Mouse (Mus musculus): ENCODE measurements around the gene Mapk8ip3. TPM values are rescaled to one million over a fixed set of nuclear protein-coding genes. Genes with fewer than 3 reads are reported as not detected.

The Mapk8ip3 gene
- total and polyA plus RNA-seq, 3 experiments, result 60.0 to 74.4 (median 67.9) TPM

GRCm38 (mm10) chr17:24899153-24899552, 37.6 kb downstream of the Mapk8ip3 start:
- no peaks in the 10 kb centered on the region for H3K27me3 ChIP-seq (ENCODE audit: control insufficient read depth, insufficient read depth, low read length)
- peaks cover 3% of the 10 kb centered on the region for H3K4me1 ChIP-seq (ENCODE audit: control insufficient read depth, insufficient read depth, low read length)
- H3K36me3 ChIP-seq (ENCODE audit: control insufficient read depth, insufficient read depth, low read length), result no peaks in the 10 kb centered on the region
- intact Hi-C loops (cut with DNase I), result no loop called here
- no peaks in the 10 kb centered on the region for H3K79me2 ChIP-seq (replicated peaks; ENCODE audit: control insufficient read depth, insufficient read depth, low read length)
- H3K9ac ChIP-seq (ENCODE audit: low read depth, low read length), result no peak overlapping the region
- peak overlapping the region; percentile 46 for H3K27ac ChIP-seq
- 56% methylated on average over 5 of the region's 5 CpGs for WGBS
- TF ChIP-seq EP300 (IDR thresholded peaks at IDR 0.05; ENCODE audit: insufficient read depth, low read depth, low read length), result peak; percentile 48; the same call in 1 of the 2 replicates
- no peak for TF ChIP-seq POLR2A (IDR thresholded peaks at IDR 0.05; ENCODE audit: insufficient read depth, low read depth, low read length)
- TF ChIP-seq CTCF (IDR thresholded peaks at IDR 0.05), result peak; percentile 7; the same call in 1 of the 2 replicates
- no peak overlapping the region for H3K4me3 ChIP-seq
- DNase-seq, result peak; percentile 46 to 70

DNA sequence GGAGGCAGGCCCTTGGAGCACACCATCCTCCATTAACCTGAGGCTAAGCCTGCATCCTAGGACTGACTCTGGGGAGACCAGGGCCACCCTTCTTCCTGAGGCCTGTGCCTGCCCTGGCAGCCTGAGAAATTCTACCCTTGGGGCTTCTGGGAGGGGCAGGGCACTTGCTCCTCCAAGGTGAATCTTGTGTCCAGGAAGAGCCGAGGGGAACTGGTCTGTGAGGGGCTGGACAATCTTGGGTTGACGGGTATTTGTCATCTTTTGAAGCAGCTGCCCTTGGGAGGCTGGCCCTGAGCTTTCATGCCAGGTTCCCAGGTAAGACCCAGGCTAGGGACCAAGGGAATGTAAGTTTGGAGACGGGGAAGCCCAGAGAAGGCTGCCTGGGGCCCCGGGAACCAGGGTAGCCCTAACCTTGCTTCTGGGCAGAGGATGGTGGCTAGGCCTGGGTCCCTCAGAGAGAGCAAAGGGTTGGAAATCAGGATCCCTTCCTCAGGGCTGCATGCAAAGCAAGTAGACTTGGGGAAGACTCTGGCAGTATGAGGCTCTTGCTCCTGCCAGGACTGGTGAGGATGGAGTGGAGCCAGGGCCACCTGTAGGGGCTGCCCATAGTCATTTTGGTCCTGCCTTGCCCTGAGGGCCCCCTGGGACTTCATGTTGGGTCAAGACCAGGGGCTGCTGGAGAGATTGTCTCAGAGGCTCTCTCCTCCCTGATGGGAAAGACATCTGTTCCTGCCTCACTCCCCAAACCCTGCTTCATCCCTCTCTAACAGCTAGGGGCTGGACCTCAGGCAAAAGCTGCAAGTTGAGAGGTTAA, 38.5 kb downstream of the Mapk8ip3 start:
- Histone ChIP-seq H3K36me3 (ENCODE audit: control insufficient read depth, insufficient read depth, low read length) (no peaks in the 10 kb centered on the region), H3K79me2 (replicated peaks; ENCODE audit: control insufficient read depth, insufficient read depth, low read length) (no peaks in the 10 kb centered on the region), H3K4me3 (no peak overlapping the region), H3K27me3 (ENCODE audit: control insufficient read depth, insufficient read depth, low read length) (no peaks in the 10 kb centered on the region), H3K4me1 (ENCODE audit: control insufficient read depth, insufficient read depth, low read length) (peaks cover 3% of the 10 kb centered on the region), H3K9ac (ENCODE audit: low read depth, low read length) (no peak overlapping the region), H3K27ac (peak overlapping the region; percentile 46)
- WGBS, result 84% methylated on average over 4 of the region's 4 CpGs
- peak in 1 of 2 experiments; percentile 33 for DNase-seq
- TF ChIP-seq EP300 (IDR thresholded peaks at IDR 0.05; ENCODE audit: insufficient read depth, low read depth, low read length) (no peak), POLR2A (IDR thresholded peaks at IDR 0.05; ENCODE audit: insufficient read depth, low read depth, low read length) (no peak), CTCF (IDR thresholded peaks at IDR 0.05) (no peak)
- intact Hi-C loops (cut with DNase I), result no loop called here

DNA sequence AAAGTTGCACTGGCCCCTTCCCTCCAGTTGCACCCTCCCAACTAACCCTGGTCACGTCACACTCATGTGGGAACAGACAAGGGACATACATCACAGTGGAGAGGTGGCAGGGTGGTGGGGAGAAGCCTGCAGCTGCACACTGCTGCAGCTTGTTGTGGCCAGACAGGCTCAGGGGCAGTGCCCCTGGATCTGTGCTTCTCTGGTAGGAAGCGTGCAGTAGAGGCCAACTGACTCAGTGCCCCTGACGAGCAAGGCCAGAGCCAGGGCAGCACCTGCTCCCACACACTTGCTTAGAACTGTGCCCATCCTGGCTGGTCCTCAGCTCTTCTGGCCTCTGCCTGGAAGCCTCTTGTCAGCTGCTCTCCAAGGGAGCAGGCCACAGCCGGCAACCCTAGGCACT, 39.2 kb downstream of the Mapk8ip3 start:
- DNase-seq, result no peak
- peaks cover 3% of the 10 kb centered on the region for H3K4me1 ChIP-seq (ENCODE audit: control insufficient read depth, insufficient read depth, low read length)
- 86% methylated on average over 4 of the region's 4 CpGs for WGBS
- H3K9ac ChIP-seq (ENCODE audit: low read depth, low read length), result no peak overlapping the region
- TF ChIP-seq POLR2A (IDR thresholded peaks at IDR 0.05; ENCODE audit: insufficient read depth, low read depth, low read length), result no peak
- no peak for TF ChIP-seq EP300 (IDR thresholded peaks at IDR 0.05; ENCODE audit: insufficient read depth, low read depth, low read length)
- TF ChIP-seq CTCF (IDR thresholded peaks at IDR 0.05), result no peak
- H3K36me3 ChIP-seq (ENCODE audit: control insufficient read depth, insufficient read depth, low read length), result no peaks in the 10 kb centered on the region
- no peaks in the 10 kb centered on the region for H3K27me3 ChIP-seq (ENCODE audit: control insufficient read depth, insufficient read depth, low read length)
- intact Hi-C loops (cut with DNase I), result no loop called here
- no peak overlapping the region for H3K4me3 ChIP-seq
- H3K27ac ChIP-seq, result no peak overlapping the region
- H3K79me2 ChIP-seq (replicated peaks; ENCODE audit: control insufficient read depth, insufficient read depth, low read length), result no peaks in the 10 kb centered on the region

GRCm38 (mm10) chr17:24896993-24897269, 39.8 kb downstream of the Mapk8ip3 start:
- Histone ChIP-seq H3K4me1 (ENCODE audit: control insufficient read depth, insufficient read depth, low read length) (peaks cover 3% of the 10 kb centered on the region), H3K27ac (peak overlapping the region; percentile 92), H3K36me3 (ENCODE audit: control insufficient read depth, insufficient read depth, low read length) (no peaks in the 10 kb centered on the region), H3K79me2 (replicated peaks; ENCODE audit: control insufficient read depth, insufficient read depth, low read length) (no peaks in the 10 kb centered on the region), H3K27me3 (ENCODE audit: control insufficient read depth, insufficient read depth, low read length) (no peaks in the 10 kb centered on the region), H3K4me3 (peak overlapping the region; percentile 93), H3K9ac (ENCODE audit: low read depth, low read length) (peak overlapping the region; percentile 71)
- intact Hi-C loops (cut with DNase I), result no loop called here
- 51% methylated on average over 11 of the region's 11 CpGs for WGBS
- TF ChIP-seq EP300 (IDR thresholded peaks at IDR 0.05; ENCODE audit: insufficient read depth, low read depth, low read length), result 0 out of 2 replicates have a peak, but pooled peaks have one; percentile 13
- TF ChIP-seq CTCF (IDR thresholded peaks at IDR 0.05), result no peak
- TF ChIP-seq POLR2A (IDR thresholded peaks at IDR 0.05; ENCODE audit: insufficient read depth, low read depth, low read length), result no peak
- no peak for DNase-seq

GRCm38 (mm10) chr17:24896241-24896992, 40.4 kb downstream of the Mapk8ip3 start, which contains the start of gene Nme3:
Gene Nme3, plus strand, starts transcription at chr17:24896500.
- intact Hi-C loops (cut with DNase I), result no loop called here
- TF ChIP-seq EP300 (IDR thresholded peaks at IDR 0.05; ENCODE audit: insufficient read depth, low read depth, low read length) (no peak), POLR2A (IDR thresholded peaks at IDR 0.05; ENCODE audit: insufficient read depth, low read depth, low read length) (peak; percentile 47; the same call in 1 of the 2 replicates), CTCF (IDR thresholded peaks at IDR 0.05) (peak; percentile 17; the same call in 1 of the 2 replicates)
- no peaks in the 10 kb centered on the region for H3K79me2 ChIP-seq (replicated peaks; ENCODE audit: control insufficient read depth, insufficient read depth, low read length)
- H3K4me3 ChIP-seq, result peak within 1 kb of the TSS; percentile 93
- H3K9ac ChIP-seq (ENCODE audit: low read depth, low read length), result peak within 1 kb of the TSS; percentile 94
- no peaks in the 10 kb centered on the region for H3K36me3 ChIP-seq (ENCODE audit: control insufficient read depth, insufficient read depth, low read length)
- H3K27me3 ChIP-seq (ENCODE audit: control insufficient read depth, insufficient read depth, low read length), result no peaks in the 10 kb centered on the region
- H3K27ac ChIP-seq, result peak within 1 kb of the TSS; percentile 92
- H3K4me1 ChIP-seq (ENCODE audit: control insufficient read depth, insufficient read depth, low read length), result peaks cover 3% of the 10 kb centered on the region
- peak; percentile 80 to 82 for DNase-seq
- WGBS, result 1% methylated on average over 50 of the region's 50 CpGs

All from heart, adult 2 months (tissue).